Mouse (Mus musculus): ENCODE data around the gene Olfr993. TPM values are rescaled to one million over a fixed set of nuclear protein-coding genes. Genes with fewer than 3 reads are reported as not detected.

The Olfr993 gene
- not detected for total RNA-seq (2023)

GRCm38 (mm10) chr2:85414777-85415176, at the start of gene Olfr993:
Gene Olfr993, minus strand, starts transcription at chr2:85414877.

GRCm38 (mm10) chr2:85443539-85443938, 28.9 kb upstream of the Olfr993 start, which contains the start of gene Olfr995:
Gene Olfr995, minus strand, starts transcription at chr2:85443639.

GRCm38 (mm10) chr2:85436351-85436750, 21.7 kb upstream of the Olfr993 start, which contains the start of gene Olfr994:
Gene Olfr994, minus strand, starts transcription at chr2:85436451.

GRCm38 (mm10) chr2:85409369-85409768, 5.3 kb downstream of the Olfr993 start, which contains the start of gene Olfr992:
Gene Olfr992, minus strand, starts transcription at chr2:85409469.

Other genes starting within 250 kb of the Olfr993 start
- gene Lrrc55, start 217.7 kb downstream of the Olfr993 start, total RNA-seq (2023) = not detected
- not detected for gene Olfr987, start 75.6 kb downstream of the Olfr993 start, total RNA-seq (2023)
- not detected for gene Olfr988, start 51.6 kb downstream of the Olfr993 start, total RNA-seq (2023)
- gene Olfr992, start 5.4 kb downstream of the Olfr993 start, total RNA-seq (2023) = not detected
- not detected for gene Olfr994, start 21.6 kb upstream of the Olfr993 start, total RNA-seq (2023)
- not detected for gene Olfr995, start 28.8 kb upstream of the Olfr993 start, total RNA-seq (2023)
- not detected for gene 4833423E24Rik, start 104.1 kb upstream of the Olfr993 start, total RNA-seq (2023)
- not detected for gene Olfr996, start 164.3 kb upstream of the Olfr993 start, total RNA-seq (2023)
- not detected for gene Olfr998, start 174.1 kb upstream of the Olfr993 start, total RNA-seq (2023)
- gene Olfr1000, start 197.0 kb upstream of the Olfr993 start, total RNA-seq (2023) = not detected
- not detected for gene Olfr1002, start 235.8 kb upstream of the Olfr993 start, total RNA-seq (2023)
- gene Olfr154, start 249.6 kb upstream of the Olfr993 start, total RNA-seq (2023) = not detected